Comparison of ENCODE assay signal across 30 mouse cellular contexts in the genomic region with DNA sequence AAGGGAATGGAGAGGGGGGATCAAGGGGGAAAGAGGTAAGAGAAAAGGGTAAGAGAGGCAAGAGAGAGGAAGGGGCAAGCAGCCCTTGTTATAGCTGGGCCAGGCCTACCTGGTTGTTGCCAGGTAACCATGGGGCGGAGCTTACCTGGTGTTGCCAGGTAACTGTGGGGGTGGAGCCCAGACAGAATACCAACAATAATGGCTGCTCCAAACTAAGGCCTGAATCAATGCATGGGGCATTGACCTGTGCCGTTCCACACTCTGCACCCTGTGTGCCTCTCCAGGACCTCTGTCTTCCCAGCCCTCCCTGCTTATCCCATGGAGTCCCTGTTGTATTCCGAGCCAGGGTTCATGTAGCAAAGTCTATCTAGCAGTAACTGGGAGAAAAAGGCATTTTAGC.
A peak's percentile ranks its signal among the peaks of the same experiment; 100 is the strongest.
DNase-seq lines count a peak whose midpoint lies in the region; ATAC-seq and TF ChIP-seq lines count a peak whose summit lies in the region.
"Had no signal": no experiment of that assay in that cellular context is flagged by ENCODE, and none has a peak within 500 bp of the region (broad histone marks: within the 10 kb centered on the region; RNA-seq: fewer than 3 reads in every experiment).

No protein-coding gene starts in this region.

- no peak overlapping the region for H3K4me3 ChIP-seq in heart, embryonic 13.5 days
- no peak overlapping the region for H3K4me3 ChIP-seq in heart, embryonic 11.5 days (ENCODE audit: low read depth, low read length)
- H3K4me3 ChIP-seq in testis, adult 2 months (ENCODE audit: control insufficient read depth, low read depth, low read length): peak overlapping the region; percentile 55; the same call in 1 of the 2 replicates
- H3K4me3 ChIP-seq: embryonic facial prominence, embryonic 13.5 days; forebrain, embryonic 10.5 days; forebrain, embryonic 15.5 days; heart, adult 2 months; hindbrain, embryonic 13.5 days; limb, embryonic 15.5 days; megakaryocyte, embryonic 14.5 days; midbrain, embryonic 12.5 days; myocyte; neural tube, embryonic 12.5 days had no signal

- no peaks in the 10 kb centered on the region for H3K36me3 ChIP-seq in heart, embryonic 13.5 days
- no peaks in the 10 kb centered on the region for H3K36me3 ChIP-seq in heart, embryonic 11.5 days (ENCODE audit: control insufficient read depth, insufficient read depth, low read length)
- no peaks in the 10 kb centered on the region for H3K36me3 ChIP-seq in testis, adult 2 months (ENCODE audit: control insufficient read depth, insufficient read depth, low read length)
- H3K36me3 ChIP-seq: embryonic facial prominence, embryonic 13.5 days; forebrain, embryonic 10.5 days; forebrain, embryonic 15.5 days; G1E; limb, embryonic 15.5 days; midbrain, embryonic 12.5 days; neural tube, embryonic 12.5 days had no signal

- H3K9ac ChIP-seq in heart, embryonic 13.5 days: no peak overlapping the region
- H3K9ac ChIP-seq in heart, embryonic 11.5 days (ENCODE audit: low read depth, low read length): no peak overlapping the region
- H3K9ac ChIP-seq: embryonic facial prominence, embryonic 13.5 days; forebrain, embryonic 15.5 days; hindbrain, embryonic 13.5 days; limb, embryonic 15.5 days; midbrain, embryonic 12.5 days; neural tube, embryonic 12.5 days had no signal

- DNase-seq in kidney, adult 9 months: peak; percentile 69
- no peak for DNase-seq in kidney, adult 18-20 months
- DNase-seq in testis, postnatal 14 days (ENCODE audit: low spot score): no peak
- DNase-seq in retina, postnatal 1 day: no peak
- no peak for DNase-seq in adrenal gland, adult 8-10 months
- DNase-seq: adrenal gland, postnatal 14 days; cerebellum, adult 11 months; cerebellum, adult 9-10 months; cerebellum, postnatal 36 days; embryo, embryonic 11 days; gastrocnemius, postnatal 25 days; heart, adult 2 months; heart, postnatal 4 days; lung, postnatal 4 days; right cerebral cortex, postnatal 4 days; thymus, postnatal 14 days had no signal

- peak overlapping the region; percentile 24; the same call in 1 of the 2 replicates for H3K27ac ChIP-seq in heart, embryonic 13.5 days (replicated peaks)
- no peak overlapping the region for H3K27ac ChIP-seq in heart, embryonic 11.5 days (ENCODE audit: low read depth, low read length)
- H3K27ac ChIP-seq in testis, adult 2 months (ENCODE audit: control insufficient read depth, insufficient read depth, low read depth, low read length): no peak overlapping the region
- H3K27ac ChIP-seq: embryonic facial prominence, embryonic 13.5 days; forebrain, embryonic 10.5 days; forebrain, embryonic 15.5 days; heart, adult 2 months; hindbrain, embryonic 13.5 days; limb, embryonic 15.5 days; midbrain, embryonic 12.5 days; neural tube, embryonic 12.5 days had no signal

- TF ChIP-seq POLR2A in testis, adult 2 months (IDR thresholded peaks at IDR 0.05; ENCODE audit: control insufficient read depth, low read depth, low read length): peak; percentile 50; the same call in 1 of the 2 replicates

- H3K4me1 ChIP-seq in heart, embryonic 13.5 days: peaks cover 67% of the 10 kb centered on the region
- peaks cover 13% of the 10 kb centered on the region for H3K4me1 ChIP-seq in heart, embryonic 11.5 days (ENCODE audit: control insufficient read depth, insufficient read depth, low read length)
- peaks cover 4% of the 10 kb centered on the region for H3K4me1 ChIP-seq in testis, adult 2 months (ENCODE audit: control insufficient read depth, insufficient read depth, low read length)
- H3K4me1 ChIP-seq: megakaryocyte, embryonic 14.5 days had no signal

- no peak for TF ChIP-seq CTCF in testis, adult 2 months (IDR thresholded peaks at IDR 0.05; ENCODE audit: control insufficient read depth, insufficient read depth, insufficient replicate concordance, low read depth, low read length)

- H3K4me2 ChIP-seq in heart, embryonic 13.5 days: no peak overlapping the region
- no peak overlapping the region for H3K4me2 ChIP-seq in heart, embryonic 11.5 days
- H3K4me2 ChIP-seq: embryonic facial prominence, embryonic 13.5 days; forebrain, embryonic 15.5 days; hindbrain, embryonic 13.5 days; limb, embryonic 15.5 days; midbrain, embryonic 12.5 days; neural tube, embryonic 12.5 days had no signal

- WGBS in heart, embryonic 13.5 days: 81% methylated on average over 3 of the region's 3 CpGs
- WGBS in heart, embryonic 11.5 days (ENCODE audit: insufficient replicate concordance): 85% methylated on average over 3 of the region's 3 CpGs

- H3K9me3 ChIP-seq in heart, embryonic 13.5 days: peaks cover 4% of the 10 kb centered on the region; the same call in 1 of the 2 replicates
- H3K9me3 ChIP-seq in heart, embryonic 11.5 days (replicated peaks; ENCODE audit: control insufficient read depth, low read length): no peaks in the 10 kb centered on the region
- H3K9me3 ChIP-seq: embryonic facial prominence, embryonic 13.5 days; forebrain, embryonic 10.5 days; forebrain, embryonic 15.5 days; hindbrain, embryonic 13.5 days; limb, embryonic 15.5 days had no signal

- H3K27me3 ChIP-seq in heart, embryonic 13.5 days (replicated peaks): no peaks in the 10 kb centered on the region
- H3K27me3 ChIP-seq in heart, embryonic 11.5 days (ENCODE audit: control insufficient read depth, insufficient read depth, low read length): no peaks in the 10 kb centered on the region
- H3K27me3 ChIP-seq in testis, adult 2 months (ENCODE audit: control insufficient read depth, insufficient read depth, low read length): no peaks in the 10 kb centered on the region
- H3K27me3 ChIP-seq: embryonic facial prominence, embryonic 13.5 days; hindbrain, embryonic 13.5 days; limb, embryonic 15.5 days; megakaryocyte, embryonic 14.5 days; midbrain, embryonic 12.5 days; neural tube, embryonic 12.5 days had no signal

- no peak for ATAC-seq in heart, embryonic 13.5 days (ENCODE audit: extremely low read depth, insufficient number of reproducible peaks, low FRiP score, low TSS enrichment)
- no peak for ATAC-seq in heart, embryonic 11.5 days (replicated peaks; ENCODE audit: insufficient number of reproducible peaks, low FRiP score, low TSS enrichment)
- ATAC-seq: forebrain, embryonic 15.5 days; intestine, embryonic 16.5 days had no signal
